Mouse (Mus musculus) adrenal gland, adult 8-10 months (tissue): ENCODE data around the gene Oxgr1. TPM values are rescaled to one million over a fixed set of nuclear protein-coding genes. Genes with fewer than 3 reads are reported as not detected.

Experiments
- total RNA-seq, 4 experiments: library from RNA; stranded (reverse); gene quantifications; 2 replicates each; pipeline ENCODE4 v1.2.4; 2022

Gene Oxgr1
- total RNA-seq, 4 experiments from 2014 or later: not detected

Other genes with a start within 250 kb of the Oxgr1 start
- gene Mbnl2, start 233.2 kb upstream of the Oxgr1 start, total RNA-seq: 100 to 1,000 TPM; 203 to 240 (median 218) TPM